Mouse (Mus musculus): ENCODE data around the gene Vmn1r142.
"Not testable (repeated sequence)": the region's sequence is repeated elsewhere in the genome, so short reads cannot be mapped to it uniquely, and the experiment has no call there.

Gene Vmn1r142

DNA sequence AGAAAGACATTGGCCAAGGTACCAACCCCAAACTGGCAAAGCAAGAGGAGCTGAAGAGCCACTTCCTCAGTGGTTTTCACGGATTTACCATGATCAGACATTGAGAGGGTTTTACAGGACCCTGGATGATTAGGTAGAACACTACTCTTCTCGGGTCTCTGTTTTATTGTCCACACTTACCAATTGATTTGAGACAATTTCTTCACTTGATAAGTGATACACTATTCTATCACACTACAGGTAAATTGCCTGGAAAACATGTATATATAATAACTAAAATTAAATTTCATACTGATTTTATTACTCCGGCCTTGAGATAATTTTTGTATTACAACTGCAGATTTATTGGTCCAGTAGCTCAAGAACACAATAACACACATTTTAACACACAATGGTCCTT, at the start of gene Vmn1r142:
Gene Vmn1r142 (minus strand): TSS at position 101 of the 400 bp plus-strand sequence.
- not testable (repeated sequence) for DNase-seq

DNA sequence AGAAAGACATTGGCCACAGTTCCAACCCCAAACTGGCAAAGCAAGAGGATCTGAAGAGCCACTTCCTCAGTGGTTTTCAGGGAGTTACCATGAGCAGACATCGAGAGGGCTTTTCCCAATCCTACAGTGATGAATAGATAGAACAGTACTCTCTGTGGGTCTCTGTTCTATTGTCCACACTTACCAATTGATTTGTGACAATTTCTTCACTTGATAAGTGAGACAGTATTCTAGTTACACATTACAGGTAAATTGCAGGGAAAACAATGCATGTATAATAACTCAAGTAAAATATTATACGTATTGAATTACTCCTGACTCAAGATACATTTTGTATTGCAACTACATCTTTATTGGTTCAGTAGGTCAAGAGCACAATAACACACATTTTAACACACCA, 37.3 kb upstream of the Vmn1r142 start, which contains the start of gene Gm8653:
Gene Gm8653 (minus strand): TSS at position 101 of the 400 bp plus-strand sequence.
- DNase-seq, result not testable (repeated sequence)

DNA sequence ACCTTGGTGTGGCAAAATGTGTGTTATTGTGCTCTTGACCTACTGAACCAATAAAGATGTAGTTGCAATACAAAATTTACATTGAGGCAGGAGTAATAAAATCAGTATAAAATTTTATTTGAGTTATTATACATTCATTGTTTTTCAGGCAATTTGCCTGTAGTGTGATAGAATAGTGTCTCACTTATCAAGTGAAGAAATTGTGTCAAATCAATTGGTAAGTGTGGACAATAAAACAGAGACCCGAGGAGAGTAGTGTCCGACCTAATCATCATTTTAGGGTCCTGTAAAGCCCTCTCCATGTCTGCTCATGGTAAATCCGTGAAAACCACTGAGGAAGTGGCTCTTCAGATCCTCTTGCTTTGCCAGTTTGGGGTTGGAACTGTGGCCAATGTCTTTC, 25.2 kb upstream of the Vmn1r142 start, which contains the start of gene Vmn1r143:
Gene Vmn1r143 (plus strand): TSS at position 301 of the 400 bp plus-strand sequence.
- DNase-seq, result not testable (repeated sequence)

DNA sequence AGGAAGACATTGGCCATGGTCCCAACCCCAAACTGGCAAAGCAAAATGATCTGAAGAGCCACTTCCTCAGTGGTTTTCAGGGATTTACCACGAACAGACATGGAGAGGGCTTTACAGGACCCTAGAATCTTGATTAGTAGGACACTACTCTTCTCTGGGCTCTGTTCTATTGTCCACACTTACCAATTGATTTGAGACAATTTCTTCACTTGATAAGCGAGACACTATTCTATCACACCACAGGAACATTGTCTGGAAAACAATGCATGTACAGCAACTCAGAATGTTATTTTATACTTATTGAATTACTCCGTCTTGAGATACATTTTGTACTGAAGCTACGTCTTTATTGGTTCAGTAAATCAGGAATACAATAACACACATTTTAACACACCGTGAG, 29.2 kb downstream of the Vmn1r142 start, which contains the start of gene Gm10666:
Gene Gm10666 (minus strand): TSS at position 101 of the 400 bp plus-strand sequence.
- not testable (repeated sequence) for DNase-seq

DNA sequence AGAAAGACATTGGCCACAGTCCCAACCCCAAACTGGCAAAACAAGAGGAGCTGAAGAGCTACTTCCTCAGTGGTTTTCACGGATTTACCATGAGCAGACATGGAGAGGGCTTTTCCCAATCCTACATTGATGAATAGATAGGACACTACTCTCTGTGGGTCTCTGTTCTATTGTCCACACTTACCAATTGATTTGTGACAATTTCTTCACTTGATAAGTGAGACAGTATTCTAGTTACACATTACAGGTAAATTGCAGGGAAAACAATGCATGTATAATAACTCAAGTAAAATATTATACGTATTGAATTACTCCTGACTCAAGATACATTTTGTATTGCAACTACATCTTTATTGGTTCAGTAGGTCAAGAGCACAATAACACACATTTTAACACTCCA, 45.7 kb downstream of the Vmn1r142 start, which contains the start of gene Gm16451:
Gene Gm16451 (minus strand): TSS at position 101 of the 400 bp plus-strand sequence.
- DNase-seq, result not testable (repeated sequence)
